Mouse (Mus musculus) limb, embryonic 12.5 days (tissue): ENCODE measurements around the gene Slc29a4. TPM values are rescaled to one million over a fixed set of nuclear protein-coding genes. Genes with fewer than 3 reads are reported as not detected.

Experiments used
- ATAC-seq: fragments of 200-750 bp; cut with Nextera tagmentation; 2 replicates; pipeline ENCODE4 v1.8.0; 2017; ENCODE audit warnings: low read depth, moderate TSS enrichment; ENCODE audit not compliant: insufficient number of reproducible peaks, insufficient read depth, low FRiP score, low TSS enrichment
- H3K27ac ChIP-seq: fragments of 300-500 bp; sonication (generic); 2 replicates; pipeline ENCODE4 v1.5.1; 2016; ENCODE audit warnings: mild to moderate bottlenecking, moderate library complexity
- H3K27me3 ChIP-seq: fragments of 300-500 bp; sonication (generic); 2 replicates; pipeline ENCODE4 v1.6.1; 2016; ENCODE audit warnings: mild to moderate bottlenecking, moderate library complexity
- H3K36me3 ChIP-seq: fragments of 300-500 bp; sonication (generic); 2 replicates; pipeline ENCODE4 v1.6.1; 2016; ENCODE audit warnings: mild to moderate bottlenecking, moderate library complexity
- H3K4me1 ChIP-seq: fragments of 300-500 bp; sonication (generic); replicated peaks from 2 replicates; pipeline ENCODE4 v1.6.1; 2016
- H3K4me2 ChIP-seq: fragments of 300-500 bp; sonication (generic); 2 replicates; pipeline ENCODE4 v1.6.1; 2016; ENCODE audit warnings: mild to moderate bottlenecking, moderate library complexity
- H3K4me3 ChIP-seq: fragments of 300-500 bp; sonication (generic); replicated peaks from 2 replicates; pipeline ENCODE4 v1.5.1; 2016; ENCODE audit warnings: mild to moderate bottlenecking
- H3K9ac ChIP-seq: fragments of 300-500 bp; sonication (generic); replicated peaks from 2 replicates; pipeline ENCODE4 v1.6.1; 2016; ENCODE audit warnings: mild to moderate bottlenecking, moderate library complexity
- H3K9me3 ChIP-seq: fragments of 300-500 bp; sonication (generic); 2 replicates; pipeline ENCODE4 v1.6.1; 2016; ENCODE audit warnings: mild to moderate bottlenecking, moderate library complexity
- WGBS: fragments of 180-500 bp; shearing (Covaris S2); methylation state at CpG from one replicate; pipeline ENCODE4 v1.1.7; 2016; 5-methylcytosine and 5-hydroxymethylcytosine counted together
- polyA plus RNA-seq: library from polyadenylated mRNA; unstranded; fragments of >200 nt; fragmentation: Nextera tagmentation; extraction: Ambion mirVana; gene quantifications from 2 replicates; pipeline ENCODE4 v1.2.1, GENCODE M21; 2016

The Slc29a4 gene
- polyA plus RNA-seq, 1 experiment from 2014 or later = 14.8 TPM

DNA sequence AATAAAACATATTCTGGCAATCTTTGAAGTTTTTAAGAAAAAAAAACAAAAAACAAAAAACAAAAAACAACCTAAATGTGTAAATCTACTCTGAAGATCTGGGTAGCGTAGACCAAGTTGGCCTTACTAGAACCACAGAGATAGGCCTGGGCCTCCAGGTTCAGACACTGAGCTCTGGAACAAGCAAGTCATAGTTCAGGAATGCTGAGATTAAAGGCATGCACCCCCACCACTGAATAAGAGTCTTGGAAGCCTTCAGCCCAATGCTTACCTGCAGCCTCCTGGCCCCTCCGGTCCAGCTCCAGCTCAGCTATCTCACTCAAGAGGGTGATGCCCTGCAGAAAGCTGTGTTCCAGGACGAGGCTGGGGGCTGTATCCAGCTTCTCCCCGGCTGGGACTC, 78.7 kb downstream of the Slc29a4 start:
- H3K4me3 ChIP-seq = no peak overlapping the region
- H3K27ac ChIP-seq = peak overlapping the region; percentile 19; the same call in 1 of the 2 replicates
- peaks cover 97% of the 10 kb centered on the region for H3K36me3 ChIP-seq
- ATAC-seq = no peak
- H3K9ac ChIP-seq = no peak overlapping the region
- 85% methylated on average over 4 of the region's 4 CpGs for whole genome bisulfite sequencing
- no peaks in the 10 kb centered on the region for H3K9me3 ChIP-seq
- H3K27me3 ChIP-seq = no peaks in the 10 kb centered on the region
- H3K4me2 ChIP-seq = no peak overlapping the region
- H3K4me1 ChIP-seq = peaks cover 23% of the 10 kb centered on the region

DNA sequence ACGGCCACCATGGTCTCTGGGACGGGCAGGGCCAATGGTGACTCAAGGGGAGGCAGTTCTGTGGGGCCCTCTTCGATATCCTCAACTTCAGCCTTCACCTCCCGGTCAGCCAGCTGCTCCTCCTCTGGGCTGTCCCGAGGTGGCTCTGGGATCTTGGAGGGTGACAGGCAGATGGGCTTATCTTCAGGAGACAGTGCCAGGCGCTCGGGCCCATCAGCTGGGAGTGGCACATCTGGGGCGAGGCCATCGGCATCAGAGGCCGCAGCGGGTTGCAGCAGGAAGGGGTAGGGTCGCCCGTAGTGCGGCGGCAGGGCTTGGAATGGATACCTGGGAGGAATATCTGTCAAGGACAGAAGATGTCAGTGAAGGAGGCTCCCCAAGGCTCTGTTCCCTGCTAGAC, 79.7 kb downstream of the Slc29a4 start:
- H3K27me3 ChIP-seq = no peaks in the 10 kb centered on the region
- H3K36me3 ChIP-seq = peaks cover 97% of the 10 kb centered on the region
- no peaks in the 10 kb centered on the region for H3K9me3 ChIP-seq
- H3K4me3 ChIP-seq = no peak overlapping the region
- WGBS = 95% methylated on average over 15 of the region's 15 CpGs
- H3K9ac ChIP-seq = no peak overlapping the region
- ATAC-seq = no peak
- H3K4me2 ChIP-seq = no peak overlapping the region
- peaks cover 23% of the 10 kb centered on the region for H3K4me1 ChIP-seq
- H3K27ac ChIP-seq = no peak overlapping the region

Other genes starting within 250 kb of the Slc29a4 start
- 8.8 and 9.2 TPM in 2 replicates for gene Ap5z1, start 228.6 kb upstream of the Slc29a4 start, polyA plus RNA-seq
- 0.13 and 0.27 TPM in 2 replicates for gene Papolb, start 162.4 kb upstream of the Slc29a4 start, polyA plus RNA-seq
- gene Radil, start 141.4 kb upstream of the Slc29a4 start, polyA plus RNA-seq = 2.8 and 4.4 TPM in 2 replicates
- 1.2 and 1.3 TPM in 2 replicates for gene Mmd2, start 83.7 kb upstream of the Slc29a4 start, polyA plus RNA-seq
- gene Wipi2, start 64.8 kb upstream of the Slc29a4 start, polyA plus RNA-seq = 68.3 and 69.9 TPM in 2 replicates
- gene Tnrc18, start 125.2 kb downstream of the Slc29a4 start, polyA plus RNA-seq = 60.9 and 61.2 TPM in 2 replicates
- gene Fbxl18, start 202.9 kb downstream of the Slc29a4 start, polyA plus RNA-seq = 13.0 and 13.1 TPM in 2 replicates
- 12,553 and 13,538 TPM in 2 replicates for gene Actb, start 214.2 kb downstream of the Slc29a4 start, polyA plus RNA-seq